Mouse (Mus musculus): ENCODE results near the gene Zbed3.

Zbed3 gene

DNA sequence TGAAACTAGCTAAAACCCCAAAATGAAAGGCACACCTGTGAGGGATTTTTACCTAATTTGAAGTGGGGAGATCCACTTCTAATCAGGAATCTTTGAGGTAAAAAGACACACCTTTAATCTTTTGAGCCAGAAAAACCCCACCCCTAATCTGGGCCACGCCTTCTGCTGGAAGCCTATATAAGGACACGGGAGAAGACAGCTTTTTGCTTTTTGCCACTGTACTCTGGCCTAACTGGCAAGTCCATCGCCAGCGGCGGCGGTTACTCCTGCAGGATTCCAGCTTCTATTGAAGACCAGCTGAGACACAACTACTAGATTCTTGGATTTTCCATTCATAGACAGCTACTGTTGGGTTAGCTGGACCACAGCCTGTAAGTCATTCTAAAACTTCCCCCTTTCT lies at the start of gene Zbed3:
Gene Zbed3, plus strand, starts transcription at position 213 of the 400 bp plus-strand sequence.
- no peak for DNase-seq (ENCODE audit: low spot score)

DNA sequence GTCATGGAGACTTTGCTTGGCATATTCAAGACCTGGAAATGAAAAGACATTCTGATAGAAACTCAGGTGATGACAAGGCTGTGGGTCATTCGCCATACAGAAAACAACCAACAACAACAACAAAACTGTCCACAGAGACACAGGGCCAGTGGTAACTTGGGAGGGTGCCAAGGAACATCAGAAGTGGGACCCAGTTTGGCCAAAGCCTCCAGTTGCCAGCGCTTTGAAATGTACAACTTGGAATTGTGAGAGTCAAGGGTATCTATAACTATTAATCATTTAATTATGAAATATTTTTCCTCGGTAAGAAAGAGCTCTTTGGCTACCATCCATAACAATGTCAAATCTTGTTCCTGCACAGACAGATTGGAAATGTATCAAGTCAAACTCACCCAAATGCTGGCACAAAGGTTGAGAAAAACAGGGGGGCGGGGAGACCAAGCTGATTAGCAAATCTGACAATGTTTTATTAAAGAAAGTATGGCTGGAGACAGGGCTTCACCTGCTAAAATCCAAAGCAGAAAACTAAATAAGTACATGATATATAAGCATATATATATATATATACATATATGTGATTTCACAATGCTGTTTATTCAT lies 44.9 kb upstream of the Zbed3 start:
- no peak for DNase-seq (ENCODE audit: low spot score)

DNA sequence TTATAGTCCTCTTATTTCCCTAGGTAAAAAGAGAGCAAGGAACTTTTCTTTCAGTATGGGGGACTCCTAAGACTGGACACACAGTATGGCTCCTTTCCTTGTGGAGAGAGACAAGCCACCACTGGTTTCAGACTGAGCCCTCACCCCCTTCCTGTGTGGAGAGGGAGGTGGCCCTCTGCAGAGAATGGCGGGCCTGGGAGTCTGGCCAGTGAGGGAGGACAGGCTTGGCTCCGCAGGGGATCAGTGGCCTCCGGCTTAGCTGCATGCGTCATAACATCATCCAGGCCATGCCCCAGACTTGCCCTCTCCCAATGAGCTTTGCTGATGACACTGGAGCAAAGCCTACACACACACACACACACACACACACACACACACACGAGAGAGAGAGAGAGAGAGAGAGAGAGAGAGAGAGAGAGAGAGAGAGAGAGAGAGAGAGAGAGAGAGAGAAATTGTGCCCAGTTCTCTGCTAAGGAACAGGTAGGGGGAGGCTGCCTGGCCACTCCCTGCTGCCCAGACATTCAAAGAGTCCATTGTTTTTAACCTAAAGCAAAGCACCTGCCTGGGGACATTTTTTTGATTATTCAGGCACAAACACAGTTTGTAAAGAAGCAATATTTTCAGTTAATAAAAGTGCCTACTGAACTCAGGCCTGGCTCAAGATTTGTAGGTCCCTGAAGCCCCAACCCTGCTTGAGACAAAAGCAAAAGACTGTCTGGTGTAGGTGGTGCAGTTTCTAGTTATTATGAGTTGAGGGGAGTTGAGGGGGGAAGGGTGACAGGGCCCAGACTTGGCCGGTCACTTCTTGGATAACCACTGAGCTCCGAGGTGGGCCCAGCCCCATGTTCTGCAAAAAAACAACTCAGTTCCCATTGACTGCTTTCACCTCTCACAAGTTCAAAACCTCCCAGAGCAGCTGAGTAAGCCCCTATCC lies 41.4 kb upstream of the Zbed3 start:
- no peak for DNase-seq (ENCODE audit: low spot score)

DNA sequence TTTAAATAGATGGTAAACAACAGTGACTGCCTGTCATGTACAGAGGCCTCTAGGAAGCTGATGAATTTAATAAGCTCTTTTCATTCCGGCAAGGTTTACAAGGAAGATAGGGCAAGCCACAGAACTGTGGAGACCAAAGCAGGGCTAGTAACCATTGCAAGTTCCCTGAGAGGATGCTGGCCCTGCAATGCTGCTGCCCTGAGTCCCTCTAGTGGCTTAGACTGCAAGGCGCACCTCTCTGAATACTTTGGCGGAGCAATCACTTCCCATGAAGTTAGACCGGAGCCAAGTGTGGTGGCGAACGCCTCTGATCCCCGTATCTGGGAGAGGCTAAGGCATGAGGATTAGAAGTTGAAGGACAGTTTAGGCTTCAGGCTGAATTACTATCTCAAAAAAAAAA lies 36.4 kb upstream of the Zbed3 start:
- DNase-seq (ENCODE audit: low spot score), result peak; percentile 48

DNA sequence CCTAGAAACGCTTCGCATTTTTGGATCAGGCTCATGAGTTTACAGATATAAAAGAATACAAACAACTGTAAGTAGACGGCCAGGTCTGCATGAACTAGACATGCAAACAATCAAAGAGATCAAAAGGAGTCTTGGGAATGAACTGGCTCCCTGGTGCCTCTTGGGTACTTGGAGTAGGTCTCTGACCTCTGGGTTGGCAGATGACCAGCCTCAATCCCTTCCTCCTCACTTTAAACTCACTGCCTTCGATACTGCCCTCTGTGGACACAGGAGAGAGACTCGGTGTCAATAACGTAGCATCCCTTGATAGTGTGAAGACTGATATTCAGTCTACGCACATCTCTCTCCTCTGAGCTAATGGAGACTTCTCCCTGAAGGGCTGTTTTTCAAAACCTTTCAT lies 35.4 kb upstream of the Zbed3 start:
- no peak for DNase-seq (ENCODE audit: low spot score)

DNA sequence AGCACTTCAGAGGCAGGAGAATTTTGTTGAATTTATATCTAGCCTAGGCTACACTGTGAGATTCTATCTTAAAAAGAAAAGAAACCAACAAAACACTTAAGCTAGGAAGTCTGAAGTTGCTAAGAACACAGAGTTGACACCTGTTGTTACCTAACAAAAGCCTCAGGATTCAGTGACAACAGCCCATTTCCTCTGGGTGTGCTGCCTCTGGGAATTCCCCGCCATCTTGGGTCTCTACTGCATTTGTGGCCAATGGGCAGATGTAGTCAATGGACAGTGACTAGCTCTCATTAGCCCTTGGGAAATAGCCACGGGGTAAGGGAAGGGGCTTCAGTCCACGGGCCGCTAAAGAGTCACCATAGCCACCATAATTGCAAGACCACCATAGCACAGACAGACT lies 31.4 kb upstream of the Zbed3 start:
- no peak for DNase-seq (ENCODE audit: low spot score)

DNA sequence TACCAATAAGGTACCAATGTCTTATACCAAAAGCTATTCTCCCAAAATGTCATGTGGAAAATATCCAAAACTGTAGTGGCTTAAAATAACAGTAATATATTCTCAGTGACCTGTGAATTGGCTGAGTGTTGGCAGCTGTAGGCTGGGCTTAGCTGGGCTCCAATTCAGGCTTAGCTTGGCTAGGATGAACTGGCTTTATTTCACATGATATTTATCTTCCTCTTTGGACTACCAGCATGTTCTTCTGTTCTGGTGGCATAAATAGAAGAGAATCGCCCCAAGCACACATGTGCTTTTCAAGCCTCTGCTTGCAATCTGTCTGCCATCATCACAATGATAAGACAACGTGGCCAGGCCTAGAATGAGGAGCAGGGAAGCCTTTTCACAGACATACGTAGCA lies 23.5 kb upstream of the Zbed3 start:
- no peak for DNase-seq (ENCODE audit: low spot score)

DNA sequence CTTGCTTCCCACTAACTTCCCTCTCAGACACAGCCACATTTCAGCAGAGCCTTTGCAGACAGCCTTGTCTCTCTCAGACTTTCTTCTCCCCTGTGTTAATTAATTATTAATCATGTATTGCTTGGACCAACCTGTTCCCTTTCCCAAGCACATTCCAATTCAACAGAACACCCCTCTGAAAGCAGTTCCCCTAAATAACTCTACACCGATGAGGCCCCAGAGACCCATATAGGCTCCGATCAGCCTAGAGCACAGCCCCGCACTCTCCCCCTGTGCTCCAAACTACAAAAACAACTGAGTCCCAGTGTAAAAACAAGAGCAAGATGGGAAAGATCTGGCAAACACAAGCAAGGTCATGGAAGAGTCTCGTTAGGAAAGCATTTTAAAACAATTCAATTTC lies 16.8 kb upstream of the Zbed3 start:
- DNase-seq (ENCODE audit: low spot score), result no peak

DNA sequence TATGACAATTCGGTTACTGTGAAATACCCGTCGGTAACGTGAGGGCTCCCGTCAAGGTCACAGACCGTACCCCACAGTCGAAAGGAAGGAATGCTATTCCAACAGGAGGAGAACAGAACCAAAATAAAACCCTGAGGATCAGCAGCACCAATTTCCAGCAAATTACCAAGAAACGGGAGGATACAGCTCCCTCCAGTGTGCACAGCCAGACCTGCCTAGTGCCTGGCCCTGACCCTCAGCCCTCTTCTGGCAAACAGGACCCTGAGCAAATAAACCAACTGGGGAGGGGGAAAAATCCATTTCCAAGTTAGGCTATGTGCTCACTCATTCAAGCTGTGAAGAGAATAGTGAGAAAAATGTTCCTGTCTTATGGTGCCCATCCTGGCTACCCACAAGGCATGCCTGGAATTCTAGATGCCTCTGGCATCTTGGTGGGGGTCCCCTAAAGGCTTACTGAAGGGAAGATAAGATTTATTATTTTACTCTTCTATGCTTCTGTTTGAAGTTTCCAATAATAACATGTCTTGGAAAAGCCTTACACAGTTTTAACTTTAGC lies 16.2 kb upstream of the Zbed3 start:
- DNase-seq (ENCODE audit: low spot score), result no peak

DNA sequence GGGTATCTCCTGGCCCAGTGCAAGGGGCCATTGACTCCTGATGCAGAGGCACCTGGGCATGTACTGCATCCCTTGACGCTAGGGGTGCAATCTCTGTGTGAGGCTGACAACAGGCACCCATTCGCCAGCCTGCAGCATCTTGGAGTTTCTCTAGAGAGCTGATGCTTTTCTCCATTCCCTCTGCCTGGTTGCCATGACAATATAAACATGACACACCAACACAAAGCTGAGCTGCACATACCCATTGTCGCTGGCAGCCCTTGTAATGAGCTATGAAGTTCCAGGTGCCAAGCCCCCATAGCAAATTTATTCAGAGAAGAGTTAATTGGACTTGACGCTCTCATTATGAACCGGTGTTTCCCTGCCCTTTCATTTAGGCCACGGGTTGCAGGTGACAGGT lies 11.4 kb upstream of the Zbed3 start:
- DNase-seq (ENCODE audit: low spot score), result no peak

DNA sequence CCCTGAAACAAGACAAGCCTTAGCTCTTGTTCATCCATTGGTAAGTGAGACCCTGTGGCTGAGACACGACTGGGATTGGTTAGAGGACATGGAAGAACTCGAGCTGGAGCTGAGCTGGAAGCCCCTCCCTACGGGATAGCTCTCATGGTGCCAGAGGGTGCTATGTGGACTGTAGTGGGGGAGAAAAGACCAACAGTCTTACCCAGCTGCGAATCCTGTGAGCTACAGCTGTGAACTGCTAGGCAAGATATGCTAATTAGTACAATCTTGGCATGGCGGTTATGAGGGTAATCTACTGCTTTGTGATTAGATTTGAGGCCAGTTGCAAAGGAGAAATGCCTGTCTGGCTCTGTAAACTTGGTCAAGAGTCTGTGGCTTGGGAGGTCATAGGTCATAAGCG lies 4.3 kb upstream of the Zbed3 start:
- DNase-seq (ENCODE audit: low spot score), result no peak

DNA sequence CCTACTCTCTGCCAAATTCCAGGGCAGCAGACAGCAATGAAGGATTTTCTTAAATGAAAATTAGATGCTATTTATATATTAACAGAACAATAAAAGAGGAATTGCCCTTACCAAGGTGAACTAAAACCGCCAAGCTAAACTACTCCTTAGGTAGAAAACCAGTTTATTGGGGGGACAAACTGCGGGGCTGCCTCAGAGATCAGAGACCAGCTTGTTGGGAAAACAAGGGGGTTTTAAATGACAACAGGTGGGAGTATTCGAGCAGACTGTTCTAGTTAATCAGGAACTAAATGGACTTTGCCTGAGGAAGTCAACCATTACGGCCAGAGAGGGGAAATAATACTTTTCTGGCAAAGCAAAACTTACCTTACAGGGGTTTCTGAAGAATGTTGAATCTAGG lies 3.0 kb upstream of the Zbed3 start:
- DNase-seq (ENCODE audit: low spot score), result no peak

DNA sequence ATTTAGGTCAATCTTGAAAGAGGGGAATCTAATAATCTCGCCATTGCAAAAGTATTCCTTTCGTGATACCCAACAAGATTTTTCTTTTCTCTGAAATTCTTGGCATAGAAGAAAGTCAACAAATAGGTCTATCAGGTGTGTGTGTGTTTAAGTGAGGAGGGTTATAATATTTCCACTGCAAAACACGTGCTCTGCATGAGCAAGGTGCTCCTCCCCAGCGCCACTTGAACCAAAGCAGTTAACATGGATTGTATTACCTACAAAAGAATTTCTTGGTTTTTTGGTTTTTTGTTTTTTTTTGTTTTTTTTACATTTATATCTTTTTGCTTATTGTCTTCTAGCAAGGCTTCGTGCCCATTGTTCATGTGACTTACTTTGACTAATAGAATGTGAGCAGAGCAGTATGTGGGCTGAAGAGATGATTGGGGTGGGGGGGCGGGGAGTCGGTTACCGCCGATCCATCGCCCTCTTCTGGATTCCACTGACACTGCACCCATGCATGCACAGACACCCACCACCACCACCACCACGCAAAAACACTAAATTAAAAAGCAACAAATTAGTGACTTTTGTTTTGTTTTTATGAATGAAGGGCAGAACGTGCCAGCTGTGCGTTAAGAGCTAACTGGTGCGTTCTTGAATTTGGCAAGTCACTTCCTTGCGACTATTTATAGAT lies 676 bp downstream of the Zbed3 start:
- DNase-seq (ENCODE audit: low spot score), result peak; percentile 34

DNA sequence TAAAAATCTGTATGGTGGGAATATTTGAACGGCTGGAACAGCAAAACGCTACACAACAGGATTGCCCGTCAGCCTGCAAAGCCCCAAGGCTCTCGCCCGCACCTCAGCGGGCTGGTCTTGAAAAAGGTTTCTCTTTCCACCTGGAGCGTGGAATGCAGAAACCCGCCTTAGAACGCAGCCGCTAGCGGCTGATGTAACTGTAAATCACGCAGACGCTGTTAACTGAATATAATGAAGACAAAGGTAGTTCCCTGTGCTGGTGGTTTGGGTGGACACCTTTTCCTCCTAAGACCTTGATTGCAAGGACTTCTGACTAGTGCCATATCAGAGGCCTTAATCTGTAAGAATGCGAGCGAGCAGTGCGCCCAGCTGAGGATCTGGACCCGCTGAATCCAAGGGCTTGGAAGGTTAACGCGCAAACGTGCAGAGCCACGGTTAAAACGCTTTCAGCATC lies 1.2 kb downstream of the Zbed3 start:
- DNase-seq (ENCODE audit: low spot score), result peak; percentile 19

DNA sequence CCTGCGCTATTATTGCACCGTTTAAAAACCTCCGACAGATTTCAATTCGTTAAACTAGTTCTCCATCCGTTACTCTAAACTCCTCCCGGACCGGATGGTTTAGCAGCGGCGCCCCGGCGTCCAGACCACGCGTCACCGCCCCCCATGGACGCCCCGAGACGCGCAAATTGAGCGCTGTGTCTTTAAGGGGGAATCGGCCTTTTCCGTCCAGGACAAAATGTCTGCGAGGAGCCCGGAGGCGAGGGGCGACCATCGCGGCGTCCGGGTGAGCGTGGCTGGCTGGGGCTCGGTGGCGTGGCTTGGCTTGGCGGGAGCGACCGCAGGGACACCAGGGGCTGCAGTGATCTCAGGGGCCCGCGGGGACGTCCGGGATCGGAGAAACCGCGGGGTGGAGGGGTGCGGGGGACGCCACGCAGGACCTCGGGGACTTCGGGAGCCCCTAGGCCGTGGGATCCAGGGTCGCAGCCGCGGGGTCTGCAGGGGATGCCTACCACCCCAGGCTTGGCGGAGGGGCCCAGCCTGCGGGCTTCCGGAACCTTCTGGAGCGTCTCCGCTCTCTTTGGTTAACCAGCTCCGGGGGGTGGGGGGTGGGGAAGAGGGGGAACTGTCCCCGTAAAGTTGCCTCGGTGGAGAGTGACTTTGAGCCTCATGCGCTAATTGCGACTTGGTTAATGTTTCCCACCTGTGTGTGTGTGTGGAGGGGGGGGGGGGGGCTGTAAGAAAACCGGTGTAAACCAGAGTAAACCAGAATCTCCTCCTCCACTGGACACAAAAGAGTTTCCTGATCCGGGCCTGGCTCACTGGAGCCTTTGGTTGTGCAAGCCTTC lies 1.9 kb downstream of the Zbed3 start:
- peak; percentile 76 for DNase-seq (ENCODE audit: low spot score)

DNA sequence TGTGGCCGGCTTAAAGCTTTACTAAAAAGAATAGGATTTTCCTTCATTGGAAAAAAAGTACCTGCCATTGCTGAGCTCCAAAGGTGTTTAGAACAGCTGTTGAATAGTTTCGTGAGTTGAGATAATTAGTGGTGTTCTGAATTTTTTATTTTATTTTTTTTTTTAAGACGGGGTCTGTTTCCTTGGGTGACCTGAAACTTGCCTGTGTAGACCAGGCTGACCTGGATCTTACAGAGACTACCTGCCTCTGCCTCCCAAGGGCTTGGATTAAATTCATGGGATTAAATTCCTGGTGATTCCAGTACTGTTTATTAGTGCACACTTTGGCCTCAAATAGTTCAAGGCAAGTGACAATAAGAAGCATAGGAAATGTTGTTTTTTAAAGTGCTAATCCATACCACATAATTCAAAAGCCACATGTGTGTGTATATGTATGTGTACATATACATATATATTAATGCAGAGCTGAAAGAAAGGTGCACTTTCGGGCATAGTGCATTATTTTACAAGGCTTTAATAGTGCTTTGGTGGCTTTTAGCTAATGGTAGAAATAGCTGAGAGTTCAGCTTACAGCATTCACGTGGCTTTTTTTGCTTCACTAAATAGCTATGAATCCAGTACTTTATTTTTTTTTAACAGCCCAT lies 2.6 kb downstream of the Zbed3 start:
- DNase-seq (ENCODE audit: low spot score), result no peak

DNA sequence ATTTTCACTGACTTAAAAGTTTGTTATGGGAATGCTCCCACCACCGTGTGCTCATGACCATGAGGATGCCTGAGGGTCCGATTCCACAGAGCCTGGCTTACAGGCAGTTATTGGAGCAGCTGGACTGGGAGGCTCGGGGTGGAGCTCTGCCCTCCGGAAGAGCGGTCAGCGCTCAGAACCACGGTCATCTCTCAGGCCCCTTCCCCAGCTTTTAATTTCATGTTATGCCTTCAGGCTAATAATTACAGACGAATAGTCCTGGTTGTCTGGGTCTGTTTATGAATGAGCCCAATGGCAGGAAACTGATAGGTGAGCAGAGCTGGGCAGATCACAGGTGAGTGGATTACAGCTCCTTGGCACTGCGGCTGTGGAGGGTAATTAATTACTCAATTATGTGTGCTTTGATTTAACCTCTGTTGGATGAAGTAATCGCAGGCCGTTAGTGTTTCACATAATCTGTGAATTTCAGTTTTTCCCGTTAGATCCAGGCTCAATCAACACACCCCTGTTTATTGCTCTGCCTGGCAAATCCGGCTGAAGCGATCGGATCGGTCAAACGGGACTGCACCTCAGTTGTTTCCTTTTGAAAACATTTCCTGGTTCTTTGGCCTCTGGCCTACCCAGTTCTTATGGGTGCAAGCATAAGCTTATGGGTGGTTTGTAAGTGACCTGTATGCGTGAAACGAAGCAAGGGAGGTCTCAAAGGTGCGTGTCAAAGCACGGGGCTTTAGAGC lies 3.4 kb downstream of the Zbed3 start:
- DNase-seq (ENCODE audit: low spot score), result no peak

DNA sequence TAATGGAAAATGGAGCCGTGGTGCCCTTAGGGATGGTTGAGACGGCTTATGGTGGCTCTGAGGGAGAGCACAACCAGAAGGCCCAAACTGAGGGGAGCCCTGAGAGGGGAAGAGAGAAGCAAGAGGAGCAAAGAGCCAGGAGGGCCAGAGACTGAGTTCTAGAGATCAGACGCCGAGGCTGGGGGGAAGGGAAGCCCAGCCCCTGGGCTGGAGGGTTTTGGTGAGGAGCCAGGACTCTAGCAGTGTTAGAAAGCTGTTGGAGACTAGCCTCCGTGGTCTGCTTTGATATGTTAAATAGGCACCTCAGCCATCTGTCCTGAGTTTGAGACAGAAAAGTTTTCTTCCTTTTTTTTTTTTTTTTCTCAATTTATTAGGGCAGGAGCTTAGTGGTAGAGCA lies 3.9 kb downstream of the Zbed3 start:
- DNase-seq (ENCODE audit: low spot score), result no peak

DNA sequence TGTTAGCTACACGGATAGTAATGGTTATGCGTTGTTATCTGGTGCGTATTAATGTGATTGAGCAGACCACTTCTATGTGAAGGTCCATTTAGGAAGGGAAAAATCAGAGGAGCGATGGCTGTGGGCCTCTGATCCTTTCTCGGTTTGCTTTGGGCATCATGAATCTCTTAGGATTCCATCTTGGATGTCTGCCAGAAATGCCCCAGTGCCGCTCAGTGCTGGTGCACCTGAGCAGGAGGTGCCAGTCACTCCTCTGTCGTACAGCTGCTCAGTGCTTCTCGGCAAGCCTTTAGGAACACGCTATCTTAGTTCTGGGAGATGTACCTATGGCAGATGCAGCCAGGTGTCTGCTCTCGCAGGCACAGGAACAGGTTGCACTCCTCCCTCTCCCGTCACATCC lies 5.4 kb downstream of the Zbed3 start:
- DNase-seq (ENCODE audit: low spot score), result no peak

DNA sequence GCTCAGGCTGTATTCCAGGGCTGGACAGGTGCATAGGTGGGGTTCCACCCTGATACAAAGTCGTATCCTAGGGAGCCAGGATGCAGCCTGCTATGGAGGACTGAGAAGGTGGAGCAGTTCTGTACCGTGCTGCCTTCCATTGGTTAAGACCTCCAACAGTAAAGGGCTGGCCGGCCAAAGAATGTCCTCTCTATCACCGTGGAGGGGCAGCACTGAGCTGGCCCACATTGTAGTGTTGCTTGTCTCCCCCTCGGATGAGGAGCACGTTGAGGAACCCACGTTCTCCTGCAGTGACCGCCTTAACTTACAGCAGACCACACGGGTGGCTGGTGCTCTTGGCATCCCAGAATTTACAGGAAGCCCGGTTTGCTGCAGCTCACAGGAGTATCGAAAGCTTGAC lies 7.1 kb downstream of the Zbed3 start:
- DNase-seq (ENCODE audit: low spot score), result no peak
